Mouse (Mus musculus) megakaryocyte, embryonic 14.5 days (primary cell): ENCODE data around the gene Kat2b. TPM values are rescaled to one million over a fixed set of nuclear protein-coding genes. Genes with fewer than 3 reads are reported as not detected.
"Not testable (repeated sequence)": the region's sequence is repeated elsewhere in the genome, so short reads cannot be mapped to it uniquely, and the experiment has no call there.

Experiments used
- H3K27me3 ChIP-seq: replicated peaks from 2 replicates; pipeline ENCODE3; 2012; ENCODE audit warnings: inconsistent platforms
- H3K36me3 ChIP-seq: replicated peaks from 2 replicates; pipeline ENCODE3; 2012; ENCODE audit warnings: low read length, inconsistent platforms, mixed read lengths
- H3K4me1 ChIP-seq: 2 replicates; pipeline ENCODE4 v1.6.1; 2012; ENCODE audit warnings: inconsistent platforms
- H3K4me3 ChIP-seq: replicated peaks from 2 replicates; pipeline ENCODE3; 2012; ENCODE audit warnings: moderate library complexity, mild to moderate bottlenecking, inconsistent platforms
- H3K9me3 ChIP-seq: 2 replicates; pipeline ENCODE4 v1.6.1; 2012; ENCODE audit warnings: inconsistent platforms
- FLI1 ChIP-seq: IDR thresholded peaks from 2 replicates; pipeline ENCODE4 v1.6.1; 2012; ENCODE audit warnings: low read length, inconsistent platforms, mixed read lengths
- GATA1 ChIP-seq: IDR thresholded peaks from 3 replicates; pipeline ENCODE4 v1.6.1; 2012; ENCODE audit warnings: mixed read lengths, low read length, inconsistent platforms, borderline replicate concordance
- polyA plus RNA-seq: library from polyadenylated mRNA; stranded (reverse); fragments of >175 nt; gene quantifications from 2 replicates; pipeline ENCODE4 v1.2.3, GENCODE M21; 2012; ENCODE audit warnings: low replicate concordance; ENCODE audit not compliant: insufficient read depth

The Kat2b gene
- polyA plus RNA-seq, 1 experiment: 0.39 TPM

- H3K36me3 ChIP-seq: peaks cover 95% of the 10 kb centered on the region
- TF ChIP-seq FLI1: no peak
- TF ChIP-seq GATA1: no peak
- H3K27me3 ChIP-seq: no peaks in the 10 kb centered on the region
- H3K4me3 ChIP-seq: no peak overlapping the region
- peaks cover 21% of the 10 kb centered on the region for H3K4me1 ChIP-seq
- no peaks in the 10 kb centered on the region for H3K9me3 ChIP-seq
Measured at GRCm38 (mm10) chr17:53656369-53656860, 89.8 kb downstream of the Kat2b start.

DNA sequence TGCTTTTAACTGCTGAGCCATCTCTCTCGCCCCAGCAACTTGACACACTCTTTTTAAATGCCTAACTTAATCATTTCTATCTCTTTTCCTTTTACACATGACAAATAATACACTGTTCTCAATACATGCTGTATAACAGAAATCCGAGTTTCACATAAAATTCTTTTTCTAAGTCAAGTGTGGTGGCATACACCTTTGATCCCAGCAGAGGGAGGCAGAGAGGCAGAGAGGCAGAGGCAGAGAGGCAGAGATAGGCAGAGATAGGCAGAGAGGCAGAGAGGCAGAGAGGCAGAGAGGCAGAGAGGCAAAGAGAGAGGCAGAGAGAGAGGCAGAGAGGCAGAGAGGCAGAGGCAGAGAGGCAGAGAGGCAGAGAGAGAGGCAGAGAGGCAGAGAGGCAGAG lies 90.7 kb downstream of the Kat2b start:
- H3K4me1 ChIP-seq: peaks cover 21% of the 10 kb centered on the region
- not testable (repeated sequence) for H3K27me3 ChIP-seq, H3K9me3 ChIP-seq, H3K4me3 ChIP-seq
- H3K36me3 ChIP-seq: peaks cover 95% of the 10 kb centered on the region

GRCm38 (mm10) chr17:53658668-53659067 lies 92.0 kb downstream of the Kat2b start:
- Histone ChIP-seq H3K36me3 (peaks cover 95% of the 10 kb centered on the region), H3K27me3 (no peaks in the 10 kb centered on the region)
- TF ChIP-seq FLI1 (no peak), GATA1 (no peak)

DNA sequence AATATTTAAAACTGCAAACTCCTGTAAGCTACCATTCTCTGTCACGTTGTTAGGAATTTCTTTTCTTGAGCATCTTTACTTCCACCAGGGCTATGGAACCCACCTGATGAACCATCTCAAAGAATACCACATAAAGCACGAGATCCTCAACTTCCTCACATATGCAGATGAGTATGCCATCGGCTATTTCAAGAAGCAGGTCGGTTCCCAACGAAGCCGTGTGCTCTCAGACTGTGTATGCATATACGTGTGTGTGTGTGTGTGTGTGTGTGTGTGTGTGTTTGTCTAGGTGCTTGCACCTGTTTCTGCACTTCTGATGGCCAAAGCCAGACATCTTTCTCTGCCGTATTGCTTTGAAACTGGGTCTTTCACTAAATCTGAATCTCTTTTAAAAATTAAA lies 92.6 kb downstream of the Kat2b start:
- no peak for TF ChIP-seq FLI1
- TF ChIP-seq GATA1: no peak
- Histone ChIP-seq H3K4me3 (no peak overlapping the region), H3K4me1 (peaks cover 17% of the 10 kb centered on the region), H3K9me3 (no peaks in the 10 kb centered on the region), H3K36me3 (peaks cover 95% of the 10 kb centered on the region), H3K27me3 (no peaks in the 10 kb centered on the region)

More at GRCm38 (mm10) chr17:53658668-53659067, 92.0 kb downstream of the Kat2b start:
- Histone ChIP-seq H3K4me3 (no peak overlapping the region), H3K4me1 (peaks cover 21% of the 10 kb centered on the region), H3K9me3 (no peaks in the 10 kb centered on the region)

DNA sequence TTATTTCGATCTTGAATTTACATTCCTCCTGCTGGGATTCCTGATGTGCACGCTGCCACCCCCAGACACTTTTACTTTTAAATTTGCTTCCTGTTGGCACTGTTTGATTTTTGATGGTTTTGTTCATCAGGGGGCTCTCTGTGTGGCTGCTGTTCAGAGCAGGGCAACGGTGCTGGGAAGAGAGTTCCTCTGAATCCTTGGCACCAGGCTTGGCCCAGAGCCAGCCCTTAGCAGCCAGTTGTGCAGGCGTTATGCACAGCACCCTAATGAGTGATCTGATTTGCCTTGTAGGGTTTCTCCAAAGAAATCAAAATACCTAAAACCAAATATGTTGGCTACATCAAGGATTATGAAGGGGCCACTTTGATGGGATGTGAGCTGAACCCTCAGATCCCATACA lies 93.1 kb downstream of the Kat2b start:
- Histone ChIP-seq H3K27me3 (no peaks in the 10 kb centered on the region), H3K9me3 (no peaks in the 10 kb centered on the region), H3K4me1 (peaks cover 17% of the 10 kb centered on the region), H3K4me3 (no peak overlapping the region), H3K36me3 (peaks cover 94% of the 10 kb centered on the region)
- TF ChIP-seq GATA1: no peak

GRCm38 (mm10) chr17:53661056-53661840 lies 94.6 kb downstream of the Kat2b start:
- Histone ChIP-seq H3K9me3 (no peaks in the 10 kb centered on the region), H3K36me3 (peaks cover 94% of the 10 kb centered on the region), H3K27me3 (no peaks in the 10 kb centered on the region), H3K4me3 (no peak overlapping the region), H3K4me1 (peaks cover 9% of the 10 kb centered on the region)
- TF ChIP-seq FLI1 (no peak), GATA1 (no peak)

DNA sequence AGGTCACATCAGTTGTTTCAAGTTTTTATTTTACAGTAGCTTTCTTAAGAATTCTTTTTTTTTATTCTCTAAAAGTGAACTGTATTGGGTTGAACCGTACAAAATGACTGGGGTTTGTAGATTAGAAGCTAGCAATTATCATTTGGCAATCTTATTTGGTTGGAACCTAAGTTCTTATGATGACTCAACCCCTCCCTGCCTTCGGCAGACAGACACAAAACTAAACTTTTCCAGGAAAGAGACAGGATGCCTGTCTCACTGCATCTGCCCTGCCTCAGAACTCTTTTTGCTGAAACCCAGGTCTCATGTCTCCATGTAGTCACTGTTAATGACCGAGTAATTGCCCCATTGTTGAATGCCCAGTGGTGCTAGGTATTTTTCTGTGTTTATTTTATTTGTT lies 97.6 kb downstream of the Kat2b start:
- H3K27me3 ChIP-seq: no peaks in the 10 kb centered on the region
- peaks cover 2% of the 10 kb centered on the region for H3K4me1 ChIP-seq
- no peaks in the 10 kb centered on the region for H3K9me3 ChIP-seq
- H3K36me3 ChIP-seq: peaks cover 95% of the 10 kb centered on the region
- TF ChIP-seq GATA1: no peak
- no peak for TF ChIP-seq FLI1
- H3K4me3 ChIP-seq: no peak overlapping the region

DNA sequence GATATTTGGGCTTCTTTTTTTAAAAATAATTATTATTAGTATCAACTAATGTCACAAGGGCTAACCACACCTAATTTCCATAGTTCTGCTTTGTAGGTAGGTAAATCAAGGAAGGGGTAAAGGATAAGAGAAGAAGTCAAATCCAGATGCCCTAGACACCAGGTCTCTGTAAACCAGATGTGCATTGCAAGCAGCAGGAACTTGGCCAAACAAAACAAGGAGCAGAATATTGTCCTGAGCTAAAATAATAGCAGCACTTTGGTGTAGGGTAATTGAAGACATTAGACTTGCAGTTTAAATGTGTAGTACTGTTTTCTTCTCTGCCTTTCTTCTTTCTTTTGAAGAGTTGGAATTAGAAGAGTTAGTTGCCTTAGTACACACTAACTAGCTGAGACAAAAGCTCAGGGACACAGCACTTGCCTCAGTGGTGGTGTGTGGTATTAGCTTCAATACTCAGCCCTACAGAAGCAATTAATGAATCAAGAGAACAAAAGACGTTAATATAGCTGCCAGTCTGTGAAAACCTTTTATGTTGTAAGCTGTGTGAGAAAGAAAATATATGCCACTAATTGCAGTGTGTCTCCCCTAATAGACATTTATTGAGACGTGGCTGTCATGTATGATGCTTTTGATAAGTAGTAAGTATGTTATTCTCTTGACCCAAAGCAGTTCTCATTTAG lies 98.2 kb downstream of the Kat2b start:
- Histone ChIP-seq H3K36me3 (peaks cover 96% of the 10 kb centered on the region), H3K4me1 (peaks cover 8% of the 10 kb centered on the region), H3K4me3 (no peak overlapping the region), H3K9me3 (no peaks in the 10 kb centered on the region), H3K27me3 (no peaks in the 10 kb centered on the region)
- no peak for TF ChIP-seq GATA1

DNA sequence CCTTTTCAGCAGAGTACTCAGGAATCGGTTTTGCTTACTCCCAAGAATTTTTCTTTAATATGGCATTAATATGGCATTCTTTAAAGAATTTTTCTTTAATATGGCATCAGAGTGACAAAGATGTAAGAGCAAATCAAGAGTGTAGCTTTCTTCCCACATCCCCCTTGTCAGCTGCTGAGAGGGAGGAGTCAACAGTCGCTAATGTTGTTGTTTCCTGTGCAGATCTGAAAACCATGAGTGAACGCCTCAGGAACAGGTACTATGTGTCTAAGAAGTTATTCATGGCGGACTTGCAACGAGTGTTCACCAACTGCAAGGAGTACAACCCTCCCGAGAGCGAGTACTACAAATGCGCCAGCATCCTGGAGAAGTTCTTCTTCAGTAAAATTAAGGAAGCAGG lies 103.8 kb downstream of the Kat2b start:
- no peaks in the 10 kb centered on the region for H3K9me3 ChIP-seq
- no peaks in the 10 kb centered on the region for H3K27me3 ChIP-seq
- H3K4me1 ChIP-seq: peaks cover 17% of the 10 kb centered on the region
- H3K36me3 ChIP-seq: peaks cover 79% of the 10 kb centered on the region
- TF ChIP-seq GATA1: no peak
- TF ChIP-seq FLI1: no peak
- H3K4me3 ChIP-seq: no peak overlapping the region

DNA sequence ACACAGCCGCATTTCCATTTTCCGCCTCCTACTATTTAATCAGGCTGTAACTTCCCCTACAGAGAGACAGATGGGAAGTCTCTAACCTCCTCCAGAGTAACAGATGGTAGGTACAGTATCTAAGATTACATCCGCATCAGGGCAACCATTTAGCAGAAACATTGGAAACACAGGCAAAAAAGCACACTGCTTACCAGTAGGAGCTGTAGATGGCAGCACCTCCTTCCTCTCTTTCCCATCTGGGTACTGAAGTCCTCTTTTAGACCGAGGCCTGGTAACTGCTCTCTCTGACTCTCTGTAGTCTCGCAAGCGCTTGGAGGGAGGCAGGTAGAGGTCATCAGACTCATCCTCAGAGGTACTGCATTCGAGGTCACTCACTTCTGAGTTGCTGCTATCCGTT lies 112.1 kb downstream of the Kat2b start:
- H3K36me3 ChIP-seq: peaks cover 89% of the 10 kb centered on the region
- TF ChIP-seq FLI1: no peak
- no peak for TF ChIP-seq GATA1
- peaks cover 8% of the 10 kb centered on the region for H3K4me1 ChIP-seq
- H3K4me3 ChIP-seq: no peak overlapping the region
- no peaks in the 10 kb centered on the region for H3K27me3 ChIP-seq
- H3K9me3 ChIP-seq: no peaks in the 10 kb centered on the region
